Mouse (Mus musculus) small intestine, adult 2 months (tissue): Measurements from ENCODE around the gene Gab3. TPM values are rescaled to one million over a fixed set of nuclear protein-coding genes. Genes with fewer than 3 reads are reported as not detected.

ENCODE experiments used
- H3K27ac ChIP-seq: fragments of 200-500 bp; 2 replicates; pipeline ENCODE4 v1.5.1; 2012; ENCODE audit warnings: low read depth, low read length, control low read depth, inconsistent platforms; ENCODE audit not compliant: insufficient read depth
- H3K27me3 ChIP-seq: fragments of 200-500 bp; 2 replicates; pipeline ENCODE4 v1.6.1; 2012; ENCODE audit warnings: mild to moderate bottlenecking, moderate library complexity, low read length, inconsistent platforms; ENCODE audit not compliant: control insufficient read depth, insufficient read depth
- H3K36me3 ChIP-seq: fragments of 200-500 bp; 2 replicates; pipeline ENCODE4 v1.6.1; 2012; ENCODE audit warnings: mild to moderate bottlenecking, low read length, control low read depth, inconsistent platforms; ENCODE audit not compliant: control insufficient read depth, insufficient read depth
- H3K4me1 ChIP-seq: fragments of 200-500 bp; 2 replicates; pipeline ENCODE4 v1.6.1; 2012; ENCODE audit warnings: low read length, inconsistent platforms, mixed read lengths; ENCODE audit not compliant: control insufficient read depth, insufficient read depth, insufficient read length
- H3K4me3 ChIP-seq: fragments of 200-500 bp; 2 replicates; pipeline ENCODE4 v1.5.1; 2012; ENCODE audit warnings: low read depth, mild to moderate bottlenecking, control low read depth, inconsistent platforms, low read length, moderate library complexity
- CTCF ChIP-seq: fragments of 200-500 bp; IDR thresholded peaks from 2 replicates; pipeline ENCODE4 v1.5.1; 2012; ENCODE audit warnings: low read depth, mild to moderate bottlenecking, control low read depth, inconsistent platforms, low read length, moderate library complexity, mixed read lengths; ENCODE audit not compliant: insufficient replicate concordance, insufficient read length; ENCODE audit errors: extremely low read depth
- POLR2A ChIP-seq: fragments of 200-500 bp; IDR thresholded peaks from 2 replicates; pipeline ENCODE4 v1.6.1; 2012; ENCODE audit warnings: low read depth, mild to moderate bottlenecking, control low read depth, inconsistent platforms, low read length, moderate library complexity
- WGBS: fragments of 180-500 bp; shearing (Covaris S2); methylation state at CpG from one replicate; pipeline ENCODE4 v1.1.7; 2018; 5-methylcytosine and 5-hydroxymethylcytosine counted together
- polyA plus RNA-seq: library from polyadenylated mRNA; depleted of rRNA; stranded (reverse); fragments of >200 nt; gene quantifications from 2 replicates; pipeline ENCODE4 v1.2.3, GENCODE M21; 2012

Gene Gab3
- polyA plus RNA-seq, 1 experiment = 0.39 TPM

- H3K36me3 ChIP-seq = peaks cover 19% of the 10 kb centered on the region
- 83% methylated on average over 6 of the region's 6 CpGs for WGBS
- no peak overlapping the region for H3K4me3 ChIP-seq
- no peak for TF ChIP-seq POLR2A
- H3K27me3 ChIP-seq = no peaks in the 10 kb centered on the region
- H3K4me1 ChIP-seq = no peaks in the 10 kb centered on the region
- H3K27ac ChIP-seq = no peak overlapping the region
Observed at GRCm38 (mm10) chrX:75102293-75102692, 17.0 kb upstream of the Gab3 start.

- WGBS = 89% methylated on average over 8 of the region's 8 CpGs
- TF ChIP-seq CTCF (no peak), POLR2A (no peak)
- Histone ChIP-seq H3K36me3 (peaks cover 9% of the 10 kb centered on the region), H3K27ac (no peak overlapping the region), H3K4me3 (no peak overlapping the region), H3K27me3 (no peaks in the 10 kb centered on the region), H3K4me1 (no peaks in the 10 kb centered on the region)
Observed at GRCm38 (mm10) chrX:75098799-75099198, 13.5 kb upstream of the Gab3 start.

- Histone ChIP-seq H3K27ac (no peak overlapping the region), H3K4me3 (peak overlapping the region; percentile 66), H3K36me3 (peaks cover 5% of the 10 kb centered on the region; the same call in 1 of the 2 replicates), H3K27me3 (no peaks in the 10 kb centered on the region), H3K4me1 (no peaks in the 10 kb centered on the region)
- 11% methylated on average over 23 of the region's 23 CpGs for WGBS
- no peak for TF ChIP-seq POLR2A
- TF ChIP-seq CTCF = no peak
Observed at GRCm38 (mm10) chrX:75096163-75096770, 11.0 kb upstream of the Gab3 start.

- 16% methylated on average over 25 of the region's 29 CpGs for WGBS
Observed at GRCm38 (mm10) chrX:75095369-75096162, 10.3 kb upstream of the Gab3 start, which contains the start of gene Dkc1. TSS of gene Dkc1 (plus strand) at chrX:75095854.

GRCm38 (mm10) chrX:75085654-75086053 lies 396 bp upstream of the Gab3 start:
- TF ChIP-seq CTCF = no peak
- TF ChIP-seq POLR2A = no peak
- no peaks in the 10 kb centered on the region for H3K36me3 ChIP-seq
- no peak overlapping the region for H3K4me3 ChIP-seq
- 8% methylated on average over 1 of the region's 1 CpGs for WGBS
- no peak overlapping the region for H3K27ac ChIP-seq
- no peaks in the 10 kb centered on the region for H3K4me1 ChIP-seq
- no peaks in the 10 kb centered on the region for H3K27me3 ChIP-seq

More at GRCm38 (mm10) chrX:75095369-75096162, 10.3 kb upstream of the Gab3 start, which contains the start of gene Dkc1:
- Histone ChIP-seq H3K27me3 (no peaks in the 10 kb centered on the region), H3K4me3 (peak within 1 kb of the TSS; percentile 66), H3K4me1 (no peaks in the 10 kb centered on the region), H3K27ac (peak within 1 kb of the TSS; percentile 57; the same call in 1 of the 2 replicates), H3K36me3 (peaks cover 5% of the 10 kb centered on the region; the same call in 1 of the 2 replicates)
- no peak for TF ChIP-seq POLR2A
- TF ChIP-seq CTCF = no peak

GRCm38 (mm10) chrX:75083982-75084773 lies 1.1 kb downstream of the Gab3 start:
- Histone ChIP-seq H3K27me3 (no peaks in the 10 kb centered on the region), H3K4me1 (no peaks in the 10 kb centered on the region), H3K36me3 (no peaks in the 10 kb centered on the region), H3K4me3 (peak overlapping the region; percentile 69), H3K27ac (peak overlapping the region; percentile 29)
- no peak for TF ChIP-seq CTCF
- whole genome bisulfite sequencing = 17% methylated on average over 26 of the region's 26 CpGs

GRCm38 (mm10) chrX:75082351-75082750 lies 2.9 kb downstream of the Gab3 start:
- TF ChIP-seq CTCF (no peak), POLR2A (no peak)
- Histone ChIP-seq H3K4me3 (no peak overlapping the region), H3K4me1 (no peaks in the 10 kb centered on the region), H3K27me3 (no peaks in the 10 kb centered on the region), H3K36me3 (no peaks in the 10 kb centered on the region), H3K27ac (no peak overlapping the region)
- WGBS = 40% methylated on average over 2 of the region's 2 CpGs
